Mouse (Mus musculus) midbrain, embryonic 16.5 days (tissue): ENCODE data around the gene H1foo. TPM values are rescaled to one million over a fixed set of nuclear protein-coding genes. Genes with fewer than 3 reads are reported as not detected.
A peak's percentile ranks its signal among the peaks of the same experiment; 100 is the strongest.

Source experiments
- ATAC-seq: fragments of 200-750 bp; cut with Nextera tagmentation; 2 replicates; pipeline ENCODE4 v1.8.0; 2017; ENCODE audit warnings: moderate TSS enrichment
- H3K27ac ChIP-seq: fragments of 300-500 bp; sonication (generic); 2 replicates; pipeline ENCODE4 v1.5.1; 2014; ENCODE audit warnings: mild to moderate bottlenecking, low read length, mixed read lengths
- H3K27me3 ChIP-seq: fragments of 300-500 bp; sonication (generic); 2 replicates; pipeline ENCODE4 v1.6.1; 2014; ENCODE audit warnings: low read depth, low read length, mixed read lengths; ENCODE audit not compliant: control insufficient read depth, insufficient read depth
- H3K36me3 ChIP-seq: fragments of 300-500 bp; sonication (generic); 2 replicates; pipeline ENCODE4 v1.6.1; 2014; ENCODE audit warnings: mild to moderate bottlenecking, low read length, moderate library complexity, mixed read lengths; ENCODE audit not compliant: control insufficient read depth, insufficient read depth
- H3K4me1 ChIP-seq: fragments of 300-500 bp; sonication (generic); 2 replicates; pipeline ENCODE4 v1.6.1; 2014; ENCODE audit warnings: mild to moderate bottlenecking, low read length, mixed read lengths; ENCODE audit not compliant: control insufficient read depth, insufficient read depth
- H3K4me2 ChIP-seq: fragments of 300-500 bp; sonication (generic); 2 replicates; pipeline ENCODE4 v1.6.1; 2014; ENCODE audit warnings: mild to moderate bottlenecking, low read length, mixed read lengths
- H3K4me3 ChIP-seq: fragments of 300-500 bp; sonication (generic); 2 replicates; pipeline ENCODE4 v1.5.1; 2014; ENCODE audit warnings: low read depth, mild to moderate bottlenecking, low read length, moderate library complexity, mixed read lengths
- H3K9ac ChIP-seq: fragments of 300-500 bp; sonication (generic); 2 replicates; pipeline ENCODE4 v1.6.1; 2014; ENCODE audit warnings: low read depth, low read length, mixed read lengths
- H3K9me3 ChIP-seq: fragments of 300-500 bp; sonication (generic); replicated peaks from 2 replicates; pipeline ENCODE4 v1.6.1; 2014; ENCODE audit warnings: mild to moderate bottlenecking, low read length, mixed read lengths; ENCODE audit not compliant: control insufficient read depth, poor library complexity, severe bottlenecking
- WGBS: fragments of 180-500 bp; shearing (Covaris S2); extraction: QIAGEN DNeasy Blood & Tissue Kit; methylation state at CpG from one replicate; pipeline ENCODE4 v1.1.7; 2014; 5-methylcytosine and 5-hydroxymethylcytosine counted together
- polyA plus RNA-seq: library from polyadenylated mRNA; unstranded; fragments of >200 nt; fragmentation: Nextera tagmentation; extraction: Ambion mirVana; gene quantifications from 2 replicates; pipeline ENCODE4 v1.2.1, GENCODE M21; 2015

The H1foo gene
- polyA plus RNA-seq, 1 experiment from 2014 or later, result not detected

- H3K4me1 ChIP-seq, result no peaks in the 10 kb centered on the region
- no peak overlapping the region for H3K27ac ChIP-seq
- H3K4me2 ChIP-seq, result no peak overlapping the region
- H3K27me3 ChIP-seq, result no peaks in the 10 kb centered on the region
- no peaks in the 10 kb centered on the region for H3K9me3 ChIP-seq
- no peak overlapping the region for H3K4me3 ChIP-seq
- H3K9ac ChIP-seq, result no peak overlapping the region
- 74% methylated on average over 2 of the region's 2 CpGs for WGBS
- peaks cover 7% of the 10 kb centered on the region for H3K36me3 ChIP-seq
- ATAC-seq, result no peak
These were observed 37.9 kb upstream of the H1foo start for GRCm38 (mm10) chr6:115906871-115907270.

GRCm38 (mm10) chr6:115908421-115908982 is 36.2 kb upstream of the H1foo start:
- no peak overlapping the region for H3K4me2 ChIP-seq
- no peaks in the 10 kb centered on the region for H3K4me1 ChIP-seq
- no peak overlapping the region for H3K27ac ChIP-seq
- no peaks in the 10 kb centered on the region for H3K27me3 ChIP-seq
- 35% methylated on average over 6 of the region's 6 CpGs for WGBS
- no peak for ATAC-seq
- H3K4me3 ChIP-seq, result no peak overlapping the region
- no peaks in the 10 kb centered on the region for H3K9me3 ChIP-seq
- no peak overlapping the region for H3K9ac ChIP-seq
- peaks cover 7% of the 10 kb centered on the region for H3K36me3 ChIP-seq

- H3K9ac ChIP-seq, result no peak overlapping the region
- peaks cover 7% of the 10 kb centered on the region for H3K36me3 ChIP-seq
- no peak overlapping the region for H3K4me3 ChIP-seq
- WGBS, result 70% methylated on average over 3 of the region's 3 CpGs
- no peaks in the 10 kb centered on the region for H3K4me1 ChIP-seq
- no peaks in the 10 kb centered on the region for H3K9me3 ChIP-seq
- no peak overlapping the region for H3K27ac ChIP-seq
- H3K4me2 ChIP-seq, result no peak overlapping the region
- H3K27me3 ChIP-seq, result no peaks in the 10 kb centered on the region
- no peak for ATAC-seq
These were observed 35.7 kb upstream of the H1foo start for GRCm38 (mm10) chr6:115909052-115909451.

GRCm38 (mm10) chr6:115909940-115910339 is 34.8 kb upstream of the H1foo start:
- Histone ChIP-seq H3K4me3 (no peak overlapping the region), H3K9ac (no peak overlapping the region), H3K27me3 (no peaks in the 10 kb centered on the region), H3K4me1 (peaks cover 2% of the 10 kb centered on the region; the same call in 1 of the 2 replicates), H3K9me3 (no peaks in the 10 kb centered on the region), H3K27ac (no peak overlapping the region), H3K4me2 (no peak overlapping the region), H3K36me3 (peaks cover 7% of the 10 kb centered on the region)
- no peak for ATAC-seq
- WGBS, result 69% methylated on average over 8 of the region's 8 CpGs

GRCm38 (mm10) chr6:115911763-115912162 is 33.0 kb upstream of the H1foo start:
- no peaks in the 10 kb centered on the region for H3K9me3 ChIP-seq
- no peak overlapping the region for H3K27ac ChIP-seq
- H3K4me1 ChIP-seq, result peaks cover 5% of the 10 kb centered on the region; the same call in 1 of the 2 replicates
- H3K27me3 ChIP-seq, result no peaks in the 10 kb centered on the region
- H3K4me3 ChIP-seq, result no peak overlapping the region
- no peak overlapping the region for H3K4me2 ChIP-seq
- no peak overlapping the region for H3K9ac ChIP-seq
- H3K36me3 ChIP-seq, result peaks cover 4% of the 10 kb centered on the region; the same call in 1 of the 2 replicates
- ATAC-seq, result no peak
- 84% methylated on average over 6 of the region's 6 CpGs for WGBS

GRCm38 (mm10) chr6:115913482-115913881 is 31.3 kb upstream of the H1foo start:
- no peak overlapping the region for H3K27ac ChIP-seq
- H3K4me1 ChIP-seq, result peaks cover 5% of the 10 kb centered on the region; the same call in 1 of the 2 replicates
- H3K36me3 ChIP-seq, result peaks cover 4% of the 10 kb centered on the region; the same call in 1 of the 2 replicates
- H3K4me2 ChIP-seq, result no peak overlapping the region
- ATAC-seq, result no peak
- H3K9ac ChIP-seq, result no peak overlapping the region
- H3K9me3 ChIP-seq, result no peaks in the 10 kb centered on the region
- H3K4me3 ChIP-seq, result no peak overlapping the region
- 88% methylated on average over 10 of the region's 10 CpGs for WGBS
- no peaks in the 10 kb centered on the region for H3K27me3 ChIP-seq

- Histone ChIP-seq H3K9me3 (no peaks in the 10 kb centered on the region), H3K27ac (peak overlapping the region; percentile 50)
- ATAC-seq, result no peak
These were observed 30.1 kb upstream of the H1foo start for GRCm38 (mm10) chr6:115914511-115915202.

GRCm38 (mm10) chr6:115915601-115916445 is 28.9 kb upstream of the H1foo start:
- no peak for ATAC-seq
- Histone ChIP-seq H3K4me2 (no peak overlapping the region), H3K9ac (no peak overlapping the region), H3K4me1 (peaks cover 5% of the 10 kb centered on the region; the same call in 1 of the 2 replicates), H3K4me3 (no peak overlapping the region), H3K27ac (peak overlapping the region; percentile 50; the same call in 1 of the 2 replicates), H3K36me3 (peaks cover under 1% of the 10 kb centered on the region; the same call in 1 of the 2 replicates), H3K9me3 (no peaks in the 10 kb centered on the region), H3K27me3 (no peaks in the 10 kb centered on the region)
- 70% methylated on average over 17 of the region's 17 CpGs for WGBS

More at GRCm38 (mm10) chr6:115914511-115915202, 30.1 kb upstream of the H1foo start:
- Histone ChIP-seq H3K27me3 (no peaks in the 10 kb centered on the region), H3K9ac (no peak overlapping the region), H3K4me1 (peaks cover 5% of the 10 kb centered on the region; the same call in 1 of the 2 replicates), H3K4me3 (no peak overlapping the region), H3K36me3 (peaks cover 4% of the 10 kb centered on the region; the same call in 1 of the 2 replicates), H3K4me2 (no peak overlapping the region)
- WGBS, result 82% methylated on average over 15 of the region's 15 CpGs
